Mouse (Mus musculus) cortical plate, adult 2 months (tissue): ENCODE data around the gene Hecw2.

Experiments used
- CTCF ChIP-seq: fragments of 200-500 bp; IDR thresholded peaks from 2 replicates; pipeline ENCODE4 v1.5.1; 2011; ENCODE audit warnings: mild to moderate bottlenecking, control low read depth, low read length; ENCODE audit not compliant: insufficient read depth; ENCODE audit errors: extremely low read depth
- POLR2A ChIP-seq: fragments of 200-500 bp; IDR thresholded peaks from 2 replicates; pipeline ENCODE4 v1.6.1; 2011; ENCODE audit warnings: mild to moderate bottlenecking, low read length, control low read depth; ENCODE audit not compliant: insufficient read depth; ENCODE audit errors: extremely low read depth

- TF ChIP-seq CTCF, result no peak
- TF ChIP-seq POLR2A, result no peak
Observed at GRCm38 (mm10) chr1:53945815-53946214, 249.2 kb downstream of the Hecw2 start.
